Mouse (Mus musculus) lung, postnatal 4 days (tissue): Measurements from ENCODE around the gene Vash2.

ENCODE experiments used
- DNase-seq, 2 experiments: peaks; one replicate each; pipeline ENCODE4 v3.0.0; 2021

The Vash2 gene

GRCm38 (mm10) chr1:190919725-190920469, 59.2 kb downstream of the Vash2 start:
- no peak for DNase-seq

DNA sequence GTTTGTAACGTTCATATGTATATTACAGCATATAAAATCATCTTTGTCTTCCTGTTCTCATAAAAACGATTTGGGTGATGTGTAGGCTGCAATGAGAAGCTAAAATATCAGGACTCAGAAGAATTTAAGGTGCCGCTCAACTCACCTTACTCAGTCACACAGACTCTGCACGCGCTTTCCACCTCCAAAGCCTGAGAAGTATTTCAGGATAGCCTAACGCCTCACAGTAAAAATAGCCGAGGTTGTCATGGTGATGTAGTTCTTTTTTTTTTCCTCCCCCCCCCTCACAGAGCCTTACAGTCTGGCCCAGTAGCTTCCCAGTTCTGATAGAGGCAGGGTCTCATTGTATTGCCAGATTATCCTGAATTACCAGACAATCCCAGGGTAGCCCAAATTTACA, 60.2 kb downstream of the Vash2 start:
- no peak for DNase-seq

DNA sequence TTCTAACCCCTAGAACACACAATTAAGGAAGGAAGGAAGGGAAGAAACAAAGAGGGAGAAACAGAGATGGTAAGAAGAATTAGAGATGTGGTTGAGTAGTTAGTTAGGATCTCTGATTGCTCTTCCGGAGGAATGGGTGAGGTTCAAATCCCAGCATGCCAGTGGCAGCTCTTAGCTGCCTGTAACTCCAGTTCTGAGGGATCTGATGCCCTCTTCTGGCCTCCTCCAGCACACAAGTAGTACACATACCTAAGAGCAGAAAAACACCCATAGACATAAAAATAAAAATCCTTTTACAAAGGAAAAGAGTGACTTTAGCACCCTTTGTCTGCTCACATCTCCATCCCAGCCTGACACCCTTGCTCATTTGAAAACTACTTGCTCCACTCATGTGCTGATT, 66.5 kb downstream of the Vash2 start:
- no peak for DNase-seq

GRCm38 (mm10) chr1:190911415-190912123, 67.5 kb downstream of the Vash2 start, which contains the start of gene Rps6kc1:
TSS of gene Rps6kc1 (minus strand) at chr1:190911770.
- peak; percentile 86 to 88 for DNase-seq

GRCm38 (mm10) chr1:190910836-190911235, 68.3 kb downstream of the Vash2 start:
- no peak for DNase-seq

DNA sequence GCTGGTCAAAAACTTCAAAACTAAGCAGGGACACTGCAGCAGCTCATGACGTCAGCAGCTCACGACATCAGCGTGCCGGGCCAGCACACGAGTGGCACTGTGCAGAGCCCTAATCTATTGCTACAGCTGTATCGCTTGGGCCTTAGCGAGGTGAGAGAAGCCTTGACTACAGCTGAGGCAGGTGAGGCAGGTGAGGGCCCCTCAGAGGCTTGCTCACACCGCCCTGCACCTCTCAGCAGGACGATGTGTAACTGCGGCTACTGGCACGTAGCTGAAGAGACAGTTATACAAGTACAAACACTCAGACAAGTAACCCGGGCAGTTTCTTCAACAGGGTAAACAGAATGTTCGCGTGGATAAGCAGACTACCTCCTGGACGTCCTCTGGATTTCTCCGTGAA, 74.4 kb downstream of the Vash2 start:
- peak in 1 of 2 experiments; percentile 48 for DNase-seq

GRCm38 (mm10) chr1:190904136-190904535, 75.0 kb downstream of the Vash2 start:
- DNase-seq: no peak

DNA sequence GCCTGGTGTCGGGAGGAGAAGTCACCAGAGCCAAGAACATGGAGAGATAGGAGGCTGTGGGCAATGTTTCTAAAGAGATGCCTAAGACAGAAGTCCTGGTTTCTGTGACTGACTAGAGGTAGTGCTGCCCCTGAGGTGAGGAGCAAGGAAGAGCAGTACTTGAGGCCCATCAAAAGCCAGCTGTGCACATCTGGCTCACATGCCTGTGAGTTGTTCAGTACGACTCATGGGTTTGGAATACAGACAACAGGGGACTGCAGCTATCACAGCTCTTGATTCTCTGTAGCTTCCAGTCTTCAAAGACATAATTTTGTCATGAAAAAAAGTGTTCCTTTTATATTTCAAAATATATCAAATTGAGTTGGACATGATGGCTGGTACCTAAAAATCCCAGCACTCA, 78.0 kb downstream of the Vash2 start:
- no peak for DNase-seq

- peak; percentile 71 to 87 for DNase-seq
Observed at GRCm38 (mm10) chr1:190898899-190899575, 80.1 kb downstream of the Vash2 start.

DNA sequence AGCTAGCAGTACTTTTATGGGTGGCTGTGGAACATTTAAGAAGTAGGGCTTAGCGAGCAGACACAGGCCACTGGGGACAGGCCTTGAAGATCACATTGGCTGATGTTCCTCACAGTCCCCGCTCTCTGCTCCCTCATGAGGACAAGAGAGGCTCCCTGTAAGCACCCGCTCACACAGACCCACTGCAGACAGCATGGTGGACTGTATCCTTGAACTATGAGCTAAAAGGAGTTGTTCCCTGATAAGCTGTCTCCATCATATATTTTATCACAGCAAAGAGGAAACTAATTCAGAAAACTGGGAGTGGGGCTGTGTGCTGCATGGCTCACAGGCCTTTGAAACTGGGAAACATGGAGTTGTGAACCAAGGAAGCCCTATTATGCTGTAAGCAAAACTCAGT, 80.9 kb downstream of the Vash2 start:
- DNase-seq: no peak
